Mouse (Mus musculus) embryonic facial prominence, embryonic 11.5 days (tissue): Measurements from ENCODE around the gene Gm21974. TPM values are rescaled to one million over a fixed set of nuclear protein-coding genes. Genes with fewer than 3 reads are reported as not detected.

Experiments
- ATAC-seq: fragments of 200-750 bp; cut with Nextera tagmentation; replicated peaks from 2 replicates; pipeline ENCODE4 v1.8.0; 2017; ENCODE audit warnings: low read depth; ENCODE audit not compliant: insufficient number of reproducible peaks, low FRiP score, low TSS enrichment
- DNase-seq: peaks from one replicate; pipeline ENCODE4 v3.0.0-alpha.2; 2015; ENCODE audit warnings: low spot score
- H3K27ac ChIP-seq: fragments of 300-500 bp; sonication (generic); replicated peaks from 2 replicates; pipeline ENCODE4 v1.5.1; 2014; ENCODE audit warnings: mild to moderate bottlenecking, low read depth, low read length, control low read depth
- H3K27me3 ChIP-seq: fragments of 300-500 bp; sonication (generic); 2 replicates; pipeline ENCODE4 v1.6.1; 2014; ENCODE audit warnings: mild to moderate bottlenecking, low read length, moderate library complexity, mixed read lengths; ENCODE audit not compliant: control insufficient read depth, insufficient read depth
- H3K36me3 ChIP-seq: fragments of 300-500 bp; sonication (generic); replicated peaks from 2 replicates; pipeline ENCODE4 v1.6.1; 2014; ENCODE audit warnings: low read depth, mild to moderate bottlenecking, low read length, moderate library complexity, mixed read lengths; ENCODE audit not compliant: control insufficient read depth, insufficient read depth
- H3K4me1 ChIP-seq: fragments of 300-500 bp; sonication (generic); 2 replicates; pipeline ENCODE4 v1.6.1; 2014; ENCODE audit warnings: low read length, mixed read lengths; ENCODE audit not compliant: control insufficient read depth, insufficient read depth
- H3K4me2 ChIP-seq: fragments of 300-500 bp; sonication (generic); 2 replicates; pipeline ENCODE4 v1.6.1; 2014; ENCODE audit warnings: low read depth, mild to moderate bottlenecking, control low read depth, low read length, moderate library complexity
- H3K4me3 ChIP-seq: fragments of 300-500 bp; sonication (generic); 2 replicates; pipeline ENCODE4 v1.5.1; 2014; ENCODE audit warnings: low read depth, low read length, control low read depth
- H3K9ac ChIP-seq: fragments of 300-500 bp; sonication (generic); replicated peaks from 2 replicates; pipeline ENCODE4 v1.6.1; 2014; ENCODE audit warnings: mild to moderate bottlenecking, control low read depth, low read length
- H3K9me3 ChIP-seq: fragments of 300-500 bp; sonication (generic); replicated peaks from 2 replicates; pipeline ENCODE4 v1.6.1; 2016; ENCODE audit warnings: mild to moderate bottlenecking, low read length, inconsistent platforms, mixed read lengths; ENCODE audit not compliant: control insufficient read depth
- whole genome bisulfite sequencing: fragments of 180-500 bp; shearing (Covaris S2); extraction: QIAGEN DNeasy Blood & Tissue Kit; methylation state at CpG from one replicate; pipeline ENCODE4 v1.1.7; 2014; 5-methylcytosine and 5-hydroxymethylcytosine counted together
- polyA plus RNA-seq: library from polyadenylated mRNA; unstranded; fragments of >200 nt; fragmentation: Nextera tagmentation; extraction: Ambion mirVana; gene quantifications from 2 replicates; pipeline ENCODE4 v1.2.1, GENCODE M21; 2014

Gene Gm21974
- polyA plus RNA-seq, 1 experiment from 2014 or later = not detected

- Histone ChIP-seq H3K9me3 (no peaks in the 10 kb centered on the region), H3K36me3 (no peaks in the 10 kb centered on the region), H3K9ac (no peak overlapping the region), H3K4me3 (no peak overlapping the region), H3K4me2 (no peak overlapping the region), H3K27me3 (peaks cover 4% of the 10 kb centered on the region; the same call in 1 of the 2 replicates), H3K27ac (0 out of 2 replicates have a peak overlapping the region, but pooled peaks have one; percentile 41), H3K4me1 (no peaks in the 10 kb centered on the region; the same call in 1 of the 2 replicates)
- peak; percentile 53 for DNase-seq
- ATAC-seq = 0 out of 2 replicates have a peak, but pooled peaks have one; percentile 2
- 12% methylated on average over 13 of the region's 13 CpGs for WGBS
Measured at GRCm38 (mm10) chr7:127932273-127933031, 37.2 kb upstream of the Gm21974 start.

- no peak for ATAC-seq
- no peak overlapping the region for H3K9ac ChIP-seq
- 23% methylated on average over 13 of the region's 13 CpGs for WGBS
- H3K4me2 ChIP-seq = no peak overlapping the region
- H3K9me3 ChIP-seq = no peaks in the 10 kb centered on the region
- H3K4me3 ChIP-seq = no peak overlapping the region
- no peaks in the 10 kb centered on the region; the same call in 1 of the 2 replicates for H3K4me1 ChIP-seq
- peak; percentile 25 for DNase-seq
- peaks cover 4% of the 10 kb centered on the region; the same call in 1 of the 2 replicates for H3K27me3 ChIP-seq
- H3K36me3 ChIP-seq = no peaks in the 10 kb centered on the region
- H3K27ac ChIP-seq = 0 out of 2 replicates have a peak overlapping the region, but pooled peaks have one; percentile 41
Measured at GRCm38 (mm10) chr7:127931351-127932135, 36.3 kb upstream of the Gm21974 start.

GRCm38 (mm10) chr7:127930636-127931035, 35.4 kb upstream of the Gm21974 start:
- DNase-seq (no peak), ATAC-seq (no peak)
- Histone ChIP-seq H3K4me3 (no peak overlapping the region), H3K4me1 (no peaks in the 10 kb centered on the region; the same call in 1 of the 2 replicates), H3K36me3 (no peaks in the 10 kb centered on the region), H3K4me2 (no peak overlapping the region), H3K9me3 (no peaks in the 10 kb centered on the region), H3K27me3 (peaks cover 4% of the 10 kb centered on the region; the same call in 1 of the 2 replicates), H3K9ac (no peak overlapping the region), H3K27ac (no peak overlapping the region)
- WGBS = 78% methylated on average over 5 of the region's 5 CpGs

GRCm38 (mm10) chr7:127929923-127930322, 34.7 kb upstream of the Gm21974 start, which contains the start of gene Prss8:
Gene Prss8 (minus strand): TSS chr7:127930104.
- H3K27ac ChIP-seq = no peak within 1 kb of the TSS
- no peaks in the 10 kb centered on the region; the same call in 1 of the 2 replicates for H3K4me1 ChIP-seq

DNA sequence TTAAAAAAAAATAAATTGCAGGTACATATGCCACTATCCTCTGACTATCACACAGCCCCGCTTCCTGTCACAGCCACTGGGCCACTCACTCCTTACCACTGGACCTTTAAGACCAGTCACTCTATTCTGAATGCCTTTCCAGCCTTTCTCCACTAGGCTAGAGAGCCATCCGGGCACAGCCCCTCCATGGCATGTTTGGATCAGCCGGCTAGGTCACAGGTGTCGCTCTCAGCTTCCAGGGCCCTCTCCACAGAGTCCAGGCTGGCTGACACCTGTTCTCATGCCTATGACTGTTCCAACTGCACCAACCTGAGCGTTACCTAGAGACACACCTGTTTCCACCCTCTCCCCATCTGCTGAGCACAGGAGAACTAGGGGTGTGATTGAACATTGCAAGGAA, 33.3 kb upstream of the Gm21974 start:
- Histone ChIP-seq H3K9me3 (no peaks in the 10 kb centered on the region), H3K4me1 (no peaks in the 10 kb centered on the region; the same call in 1 of the 2 replicates), H3K9ac (no peak overlapping the region; the same call in 1 of the 2 replicates), H3K27ac (no peak overlapping the region), H3K36me3 (no peaks in the 10 kb centered on the region; the same call in 1 of the 2 replicates), H3K4me3 (no peak overlapping the region), H3K27me3 (peaks cover 4% of the 10 kb centered on the region; the same call in 1 of the 2 replicates), H3K4me2 (peak overlapping the region; percentile 38; the same call in 1 of the 2 replicates)
- 47% methylated on average over 5 of the region's 5 CpGs for WGBS
- DNase-seq = no peak
- no peak for ATAC-seq

More at GRCm38 (mm10) chr7:127929923-127930322, 34.7 kb upstream of the Gm21974 start, which contains the start of gene Prss8:
- H3K4me2 ChIP-seq = peak within 1 kb of the TSS; percentile 38; the same call in 1 of the 2 replicates
- H3K4me3 ChIP-seq = peak within 1 kb of the TSS; percentile 11
- peak within 1 kb of the TSS; percentile 51 for H3K9ac ChIP-seq
- no peaks in the 10 kb centered on the region for H3K36me3 ChIP-seq
- no peaks in the 10 kb centered on the region for H3K9me3 ChIP-seq
- ATAC-seq = no peak
- WGBS = 10% methylated on average over 6 of the region's 6 CpGs
- DNase-seq = peak; percentile 25
- H3K27me3 ChIP-seq = peaks cover 4% of the 10 kb centered on the region; the same call in 1 of the 2 replicates

DNA sequence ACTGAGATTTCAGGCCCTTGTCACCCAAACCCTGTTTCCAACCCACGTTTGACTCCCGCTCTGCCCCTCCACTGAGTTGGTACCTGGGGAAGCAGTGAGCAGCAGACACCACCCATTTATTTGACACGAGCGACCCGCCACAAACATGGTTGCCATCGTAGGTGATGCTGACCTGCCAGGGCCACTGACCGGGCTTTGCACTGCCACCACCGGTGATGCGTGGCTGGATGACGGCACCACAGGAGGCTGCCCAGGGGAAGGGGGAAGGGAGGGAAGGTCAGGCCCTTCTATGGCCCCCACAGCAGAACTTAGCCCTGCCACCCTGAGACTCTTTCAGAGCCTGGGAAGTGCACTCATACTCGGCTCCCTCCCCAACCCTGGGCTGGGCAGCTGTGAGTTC, 32.5 kb upstream of the Gm21974 start:
- ATAC-seq (no peak), DNase-seq (no peak)
- Histone ChIP-seq H3K4me3 (no peak overlapping the region), H3K4me2 (no peak overlapping the region), H3K27ac (no peak overlapping the region), H3K36me3 (no peaks in the 10 kb centered on the region; the same call in 1 of the 2 replicates), H3K9me3 (no peaks in the 10 kb centered on the region), H3K9ac (no peak overlapping the region), H3K4me1 (no peaks in the 10 kb centered on the region; the same call in 1 of the 2 replicates), H3K27me3 (peaks cover 4% of the 10 kb centered on the region; the same call in 1 of the 2 replicates)
- 84% methylated on average over 10 of the region's 11 CpGs for WGBS

GRCm38 (mm10) chr7:127926846-127927245, 31.6 kb upstream of the Gm21974 start:
- DNase-seq (no peak), ATAC-seq (no peak)
- Histone ChIP-seq H3K9me3 (no peaks in the 10 kb centered on the region), H3K27me3 (peaks cover 4% of the 10 kb centered on the region; the same call in 1 of the 2 replicates), H3K27ac (no peak overlapping the region), H3K36me3 (no peaks in the 10 kb centered on the region; the same call in 1 of the 2 replicates), H3K4me1 (no peaks in the 10 kb centered on the region; the same call in 1 of the 2 replicates), H3K4me2 (no peak overlapping the region), H3K4me3 (no peak overlapping the region), H3K9ac (no peak overlapping the region)
- WGBS = 87% methylated on average over 11 of the region's 11 CpGs
